Mouse (Mus musculus) hindbrain, embryonic 16.5 days (tissue): ENCODE measurements around the gene Syt17. TPM values are rescaled to one million over a fixed set of nuclear protein-coding genes. Genes with fewer than 3 reads are reported as not detected.

Source experiments
- ATAC-seq: fragments of 200-750 bp; cut with Nextera tagmentation; 2 replicates; pipeline ENCODE4 v1.8.0; 2017; ENCODE audit warnings: moderate TSS enrichment, moderate library complexity
- H3K27ac ChIP-seq: fragments of 300-500 bp; sonication (generic); 2 replicates; pipeline ENCODE4 v1.5.1; 2014; ENCODE audit warnings: low read depth, mild to moderate bottlenecking, control low read depth, low read length, moderate library complexity
- H3K27me3 ChIP-seq: fragments of 300-500 bp; sonication (generic); replicated peaks from 2 replicates; pipeline ENCODE4 v1.6.1; 2014; ENCODE audit warnings: low read length; ENCODE audit not compliant: control insufficient read depth, insufficient read depth
- H3K36me3 ChIP-seq: fragments of 300-500 bp; sonication (generic); 2 replicates; pipeline ENCODE4 v1.6.1; 2014; ENCODE audit warnings: mild to moderate bottlenecking, low read length, moderate library complexity, mixed read lengths; ENCODE audit not compliant: control insufficient read depth, insufficient read depth
- H3K4me1 ChIP-seq: fragments of 300-500 bp; sonication (generic); 2 replicates; pipeline ENCODE4 v1.6.1; 2014; ENCODE audit warnings: low read depth, low read length; ENCODE audit not compliant: control insufficient read depth, insufficient read depth
- H3K4me2 ChIP-seq: fragments of 300-500 bp; sonication (generic); 2 replicates; pipeline ENCODE4 v1.6.1; 2014; ENCODE audit warnings: mild to moderate bottlenecking, low read length, control low read depth, moderate library complexity
- H3K4me3 ChIP-seq: fragments of 300-500 bp; sonication (generic); 2 replicates; pipeline ENCODE4 v1.5.1; 2014; ENCODE audit warnings: mild to moderate bottlenecking, low read length, control low read depth, moderate library complexity
- H3K9ac ChIP-seq: fragments of 300-500 bp; sonication (generic); 2 replicates; pipeline ENCODE4 v1.6.1; 2014; ENCODE audit warnings: low read depth, mild to moderate bottlenecking, control low read depth, low read length, moderate library complexity
- H3K9me3 ChIP-seq: fragments of 300-500 bp; sonication (generic); 2 replicates; pipeline ENCODE4 v1.6.1; 2014; ENCODE audit warnings: mild to moderate bottlenecking, low read length, moderate library complexity; ENCODE audit not compliant: control insufficient read depth
- WGBS: fragments of 180-500 bp; shearing (Covaris S2); extraction: QIAGEN DNeasy Blood & Tissue Kit; methylation state at CpG from one replicate; pipeline ENCODE4 v1.1.7; 2014; 5-methylcytosine and 5-hydroxymethylcytosine counted together
- polyA plus RNA-seq: library from polyadenylated mRNA; unstranded; fragments of >200 nt; fragmentation: Nextera tagmentation; extraction: Ambion mirVana; gene quantifications from 2 replicates; pipeline ENCODE4 v1.2.1, GENCODE M21; 2015

Syt17 gene
- polyA plus RNA-seq, 1 experiment from 2014 or later, result 28.3 TPM

DNA sequence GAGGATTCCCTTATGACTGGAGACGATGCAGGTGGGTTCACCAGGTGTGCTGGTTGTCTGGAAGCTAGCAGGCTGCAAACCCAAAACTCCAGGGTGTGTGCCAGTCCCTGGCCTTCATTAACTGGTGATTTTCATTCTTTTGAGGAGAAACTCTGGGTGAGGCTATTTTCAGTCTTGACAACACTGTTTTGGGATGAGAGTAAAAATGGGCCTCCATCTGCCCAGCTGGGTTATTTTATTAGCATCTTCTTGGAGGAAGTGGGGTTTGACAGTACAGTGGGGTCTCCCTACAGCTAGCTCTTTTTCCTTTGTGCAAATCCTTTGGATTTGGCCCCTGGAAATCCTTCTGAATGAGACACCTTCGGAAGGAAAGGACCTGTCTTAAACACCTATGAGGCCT, 101.1 kb downstream of the Syt17 start:
- H3K36me3 ChIP-seq, result no peaks in the 10 kb centered on the region
- no peak overlapping the region for H3K27ac ChIP-seq
- H3K4me3 ChIP-seq, result no peak overlapping the region
- no peaks in the 10 kb centered on the region for H3K4me1 ChIP-seq
- no peak overlapping the region for H3K4me2 ChIP-seq
- H3K27me3 ChIP-seq, result no peaks in the 10 kb centered on the region
- 0 out of 2 replicates have a peak, but pooled peaks cover 2% of the 10 kb centered on the region for H3K9me3 ChIP-seq
- H3K9ac ChIP-seq, result no peak overlapping the region
- WGBS, result 71% methylated on average over 2 of the region's 2 CpGs
- no peak for ATAC-seq

DNA sequence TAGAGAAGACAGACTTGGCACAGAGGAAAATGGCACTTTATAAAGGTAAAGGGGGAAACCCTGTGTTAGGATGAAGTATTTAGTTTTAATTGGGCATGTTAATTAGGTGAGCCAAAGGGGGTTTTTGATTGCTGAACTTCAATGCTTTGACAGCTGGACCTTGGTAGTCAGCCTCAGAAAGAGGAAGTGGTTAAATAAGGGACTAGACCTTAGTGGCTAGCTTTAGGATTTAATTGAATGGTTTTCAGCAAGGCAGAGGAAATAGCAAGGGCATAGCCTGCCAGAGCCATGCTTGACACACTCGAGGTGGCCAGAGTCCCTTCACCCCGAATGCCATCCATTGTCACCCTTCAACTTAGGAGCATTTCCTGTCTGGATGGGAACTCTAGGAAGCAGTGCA, 101.6 kb downstream of the Syt17 start:
- no peaks in the 10 kb centered on the region for H3K36me3 ChIP-seq
- WGBS, result 59% methylated on average over 2 of the region's 2 CpGs
- H3K27me3 ChIP-seq, result no peaks in the 10 kb centered on the region
- no peak for ATAC-seq
- H3K9ac ChIP-seq, result no peak overlapping the region
- no peak overlapping the region for H3K4me2 ChIP-seq
- no peaks in the 10 kb centered on the region for H3K4me1 ChIP-seq
- 0 out of 2 replicates have a peak, but pooled peaks cover 2% of the 10 kb centered on the region for H3K9me3 ChIP-seq
- no peak overlapping the region for H3K4me3 ChIP-seq
- H3K27ac ChIP-seq, result no peak overlapping the region

DNA sequence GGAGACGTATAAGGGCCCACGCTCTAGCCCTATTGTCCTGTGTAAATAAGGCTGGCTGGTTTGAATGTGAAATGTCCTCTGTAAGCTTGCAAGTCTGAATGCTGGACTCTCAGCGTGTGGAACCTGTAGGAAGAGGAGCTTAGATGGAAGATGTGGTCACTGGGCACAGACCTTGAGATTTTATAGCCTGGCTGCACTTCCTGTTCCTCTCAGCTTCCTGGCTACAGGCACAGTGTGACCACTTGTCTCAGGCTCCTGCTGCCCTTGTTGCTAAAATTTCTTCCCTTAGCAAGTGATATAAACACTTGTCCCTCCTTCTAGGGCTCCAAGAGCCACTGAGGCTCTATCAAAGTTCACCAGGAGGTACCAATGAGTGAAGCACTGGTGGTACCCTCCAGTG, 102.6 kb downstream of the Syt17 start:
- no peak overlapping the region for H3K4me2 ChIP-seq
- H3K4me1 ChIP-seq, result no peaks in the 10 kb centered on the region
- 79% methylated on average over 3 of the region's 3 CpGs for WGBS
- H3K36me3 ChIP-seq, result no peaks in the 10 kb centered on the region
- H3K27ac ChIP-seq, result no peak overlapping the region
- no peak for ATAC-seq
- H3K9ac ChIP-seq, result no peak overlapping the region
- 0 out of 2 replicates have a peak, but pooled peaks cover 2% of the 10 kb centered on the region for H3K9me3 ChIP-seq
- no peak overlapping the region for H3K4me3 ChIP-seq
- H3K27me3 ChIP-seq, result no peaks in the 10 kb centered on the region

DNA sequence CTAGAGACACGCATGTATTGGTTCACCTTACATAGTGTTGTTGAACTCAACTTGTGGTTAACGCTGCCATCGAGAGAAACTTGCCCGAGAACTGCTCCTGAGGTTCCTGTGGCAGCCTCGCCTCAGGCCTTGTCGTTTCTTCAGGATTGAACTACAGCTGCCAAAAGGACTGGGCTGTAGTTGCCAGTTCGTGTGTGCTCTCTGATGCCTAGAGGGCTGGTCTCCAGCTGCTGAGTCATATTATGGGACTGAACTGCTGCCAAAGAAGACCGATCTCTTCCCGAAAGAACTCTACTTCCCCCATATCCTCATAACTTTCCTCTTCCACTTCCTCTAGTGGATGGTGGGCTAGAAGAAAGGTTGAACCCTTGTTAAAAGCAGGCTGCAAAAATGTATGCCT, 103.3 kb downstream of the Syt17 start:
- H3K4me1 ChIP-seq, result no peaks in the 10 kb centered on the region
- H3K4me2 ChIP-seq, result no peak overlapping the region
- H3K27me3 ChIP-seq, result no peaks in the 10 kb centered on the region
- WGBS, result 84% methylated on average over 9 of the region's 9 CpGs
- H3K27ac ChIP-seq, result no peak overlapping the region
- ATAC-seq, result no peak
- no peak overlapping the region for H3K9ac ChIP-seq
- H3K4me3 ChIP-seq, result no peak overlapping the region
- 0 out of 2 replicates have a peak, but pooled peaks cover 2% of the 10 kb centered on the region for H3K9me3 ChIP-seq
- H3K36me3 ChIP-seq, result no peaks in the 10 kb centered on the region

Other genes starting within 250 kb of the Syt17 start
- 13.7 and 16.9 TPM in 2 replicates for gene Smg1, start 204.6 kb downstream of the Syt17 start, polyA plus RNA-seq
- 0.89 and 1.0 TPM in 2 replicates for gene Itpripl2, start 43.8 kb upstream of the Syt17 start, polyA plus RNA-seq
- gene Coq7, start 85.1 kb upstream of the Syt17 start, polyA plus RNA-seq, result 104 and 116 TPM in 2 replicates
- gene Tmc7, start 136.5 kb upstream of the Syt17 start, polyA plus RNA-seq, result 7.9 and 8.0 TPM in 2 replicates
- gene Tmc5, start 149.1 kb upstream of the Syt17 start, polyA plus RNA-seq, result 0.21 and 0.24 TPM in 2 replicates